Mouse (Mus musculus): ENCODE data around the gene Nup35. TPM values are rescaled to one million over a fixed set of nuclear protein-coding genes. Genes with fewer than 3 reads are reported as not detected.

The Nup35 gene
- polyA plus RNA-seq, 1 experiment from 2014 or later = 71.2 TPM

DNA sequence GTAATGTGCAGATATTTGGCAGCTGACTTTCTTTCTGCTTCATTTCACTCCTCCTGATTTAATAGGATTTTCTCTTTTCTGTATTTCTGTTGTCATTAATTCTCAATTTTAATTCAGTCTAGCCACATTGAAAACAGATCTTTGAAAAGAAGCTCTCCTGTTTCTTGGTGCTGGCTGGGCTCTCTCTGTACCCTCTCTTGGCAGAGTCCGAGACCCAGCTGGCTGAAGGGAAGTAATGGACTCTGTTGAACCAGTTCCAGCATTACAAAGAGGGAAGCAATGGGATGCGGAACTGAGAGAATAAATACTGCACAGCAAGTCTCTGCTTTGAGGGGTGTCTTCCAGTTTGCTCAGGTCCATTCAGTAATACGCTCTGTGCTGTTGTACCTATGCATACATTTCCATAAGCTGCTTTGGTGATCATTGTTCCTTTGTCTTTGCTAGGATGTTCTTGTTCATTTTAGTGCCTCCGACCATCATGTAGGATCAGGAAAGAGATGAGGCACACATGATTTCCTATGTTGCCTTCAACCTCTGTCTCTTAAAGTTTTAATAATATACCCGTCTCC is 50.4 kb downstream of the Nup35 start:
- Histone ChIP-seq H3K27me3 (ENCODE audit: control insufficient read depth, insufficient read depth, low read length) (no peaks in the 10 kb centered on the region), H3K4me2 (no peak overlapping the region), H3K36me3 (ENCODE audit: control insufficient read depth, insufficient read depth, low read length) (0 out of 2 replicates have a peak, but pooled peaks cover 2% of the 10 kb centered on the region), H3K4me1 (ENCODE audit: control insufficient read depth, insufficient read depth, low read length) (no peaks in the 10 kb centered on the region), H3K4me3 (ENCODE audit: low read depth, low read length) (no peak overlapping the region), H3K9ac (ENCODE audit: low read length) (no peak overlapping the region), H3K27ac (ENCODE audit: low read depth, low read length) (no peak overlapping the region), H3K9me3 (ENCODE audit: control insufficient read depth, low read length) (no peaks in the 10 kb centered on the region)
- DNase-seq (ENCODE audit: low spot score, missing footprints) (no peak), ATAC-seq (ENCODE audit: low FRiP score) (no peak)
- WGBS = 93% methylated on average over 5 of the region's 5 CpGs

DNA sequence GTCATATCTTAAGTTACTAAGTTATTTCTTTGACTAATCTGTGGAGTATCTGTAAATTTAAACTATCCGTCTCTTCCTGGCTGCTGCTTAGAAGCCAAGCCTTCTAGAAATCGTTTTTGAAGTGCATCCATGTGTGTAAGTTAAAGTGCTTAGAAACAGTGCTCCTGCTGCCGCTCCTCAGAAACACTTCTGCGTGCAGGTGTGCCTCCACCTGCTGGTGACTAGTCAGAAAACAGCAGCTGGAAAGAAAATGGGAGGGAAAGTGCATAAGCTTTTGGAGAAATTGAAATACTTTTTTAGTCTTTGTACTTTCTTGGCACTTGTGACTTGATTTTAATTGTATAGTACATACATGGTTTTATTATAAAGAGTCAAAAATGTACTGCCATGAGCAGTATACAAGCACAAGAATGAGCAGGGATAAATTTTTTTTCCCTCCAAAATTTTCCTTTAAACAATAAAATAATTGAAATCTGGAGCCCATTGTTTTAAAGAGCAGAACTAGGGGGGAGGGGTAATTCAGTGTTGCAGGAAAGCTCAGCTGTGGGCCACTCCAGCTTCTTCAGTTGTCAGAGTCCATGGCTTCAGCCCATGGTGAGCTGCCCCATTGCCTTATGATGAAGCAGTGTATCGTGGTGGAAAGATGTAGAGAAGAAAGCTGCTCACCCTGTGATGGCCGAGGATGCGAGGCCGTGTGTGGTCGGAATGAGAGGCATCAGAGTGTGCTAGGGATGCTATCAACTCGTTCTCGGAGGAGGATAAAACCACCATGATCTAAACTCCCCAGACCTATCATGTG is 53.0 kb downstream of the Nup35 start:
- no peak overlapping the region for H3K9ac ChIP-seq (ENCODE audit: low read length)
- H3K4me2 ChIP-seq = no peak overlapping the region
- H3K36me3 ChIP-seq (ENCODE audit: control insufficient read depth, insufficient read depth, low read length) = 0 out of 2 replicates have a peak, but pooled peaks cover 2% of the 10 kb centered on the region
- H3K27me3 ChIP-seq (ENCODE audit: control insufficient read depth, insufficient read depth, low read length) = no peaks in the 10 kb centered on the region
- no peak overlapping the region for H3K27ac ChIP-seq (ENCODE audit: low read depth, low read length)
- 76% methylated on average over 11 of the region's 11 CpGs for WGBS
- no peak overlapping the region for H3K4me3 ChIP-seq (ENCODE audit: low read depth, low read length)
- ATAC-seq (ENCODE audit: low FRiP score) (no peak; the same call in 1 of the 2 replicates), DNase-seq (ENCODE audit: low spot score, missing footprints) (no peak)
- H3K4me1 ChIP-seq (ENCODE audit: control insufficient read depth, insufficient read depth, low read length) = no peaks in the 10 kb centered on the region
- H3K9me3 ChIP-seq (ENCODE audit: control insufficient read depth, low read length) = no peaks in the 10 kb centered on the region

DNA sequence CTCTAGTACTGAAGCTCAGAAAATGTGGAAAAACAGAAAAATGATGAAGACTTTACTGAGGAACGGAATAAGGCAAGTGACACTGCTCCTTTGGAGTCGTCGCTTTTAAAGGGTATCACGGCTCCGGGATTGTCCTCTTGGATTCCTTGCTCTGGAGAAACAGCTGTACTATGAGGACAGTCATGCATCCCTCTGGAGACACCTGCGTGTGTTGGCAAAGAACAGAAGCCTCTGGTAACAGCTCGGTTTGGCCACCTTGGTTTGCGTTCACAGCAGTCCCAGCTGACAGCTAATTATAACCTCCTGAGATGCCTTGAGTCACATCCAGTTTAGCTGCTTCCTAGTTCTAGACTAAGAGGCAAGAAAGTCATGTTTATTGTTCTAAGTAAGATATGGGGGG is 61.8 kb downstream of the Nup35 start:
- Histone ChIP-seq H3K9ac (ENCODE audit: low read length) (no peak overlapping the region), H3K27ac (ENCODE audit: low read depth, low read length) (no peak overlapping the region), H3K4me2 (no peak overlapping the region), H3K4me3 (ENCODE audit: low read depth, low read length) (no peak overlapping the region), H3K36me3 (ENCODE audit: control insufficient read depth, insufficient read depth, low read length) (no peaks in the 10 kb centered on the region), H3K27me3 (ENCODE audit: control insufficient read depth, insufficient read depth, low read length) (no peaks in the 10 kb centered on the region), H3K4me1 (ENCODE audit: control insufficient read depth, insufficient read depth, low read length) (no peaks in the 10 kb centered on the region), H3K9me3 (ENCODE audit: control insufficient read depth, low read length) (no peaks in the 10 kb centered on the region)
- 88% methylated on average over 8 of the region's 8 CpGs for WGBS
- DNase-seq (ENCODE audit: low spot score, missing footprints) (no peak), ATAC-seq (ENCODE audit: low FRiP score) (no peak)

DNA sequence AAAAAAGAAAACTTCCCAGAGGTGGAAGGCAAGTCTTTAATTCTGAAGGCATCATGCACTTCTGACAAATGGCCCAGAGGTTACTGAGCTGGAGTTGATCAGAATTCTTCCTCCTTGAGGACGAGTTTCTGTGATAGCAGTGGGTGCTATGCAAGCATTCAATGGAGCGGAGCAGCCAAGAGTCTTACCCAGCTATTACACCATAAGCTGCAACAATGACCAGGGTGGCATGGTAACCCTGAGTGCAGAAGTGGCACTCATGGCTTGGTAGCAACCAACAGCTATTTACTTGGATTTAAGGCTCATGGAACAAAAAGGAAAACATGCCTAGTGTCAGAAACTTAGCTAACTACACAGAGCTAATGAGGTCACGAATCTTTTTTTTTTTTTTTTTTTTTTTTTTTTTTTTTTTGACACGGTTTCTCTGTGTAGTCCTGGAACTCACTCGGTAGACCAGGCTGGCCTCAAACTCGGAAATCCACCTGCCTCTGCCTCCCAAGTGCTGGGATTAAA is 66.7 kb downstream of the Nup35 start:
- Histone ChIP-seq H3K9me3 (ENCODE audit: control insufficient read depth, low read length) (no peaks in the 10 kb centered on the region), H3K4me3 (ENCODE audit: low read depth, low read length) (no peak overlapping the region), H3K27me3 (ENCODE audit: control insufficient read depth, insufficient read depth, low read length) (no peaks in the 10 kb centered on the region), H3K4me1 (ENCODE audit: control insufficient read depth, insufficient read depth, low read length) (no peaks in the 10 kb centered on the region), H3K27ac (ENCODE audit: low read depth, low read length) (no peak overlapping the region), H3K36me3 (ENCODE audit: control insufficient read depth, insufficient read depth, low read length) (no peaks in the 10 kb centered on the region), H3K9ac (ENCODE audit: low read length) (no peak overlapping the region), H3K4me2 (no peak overlapping the region)
- ATAC-seq (ENCODE audit: low FRiP score) (no peak), DNase-seq (ENCODE audit: low spot score, missing footprints) (no peak)
- WGBS = 86% methylated on average over 6 of the region's 6 CpGs

DNA sequence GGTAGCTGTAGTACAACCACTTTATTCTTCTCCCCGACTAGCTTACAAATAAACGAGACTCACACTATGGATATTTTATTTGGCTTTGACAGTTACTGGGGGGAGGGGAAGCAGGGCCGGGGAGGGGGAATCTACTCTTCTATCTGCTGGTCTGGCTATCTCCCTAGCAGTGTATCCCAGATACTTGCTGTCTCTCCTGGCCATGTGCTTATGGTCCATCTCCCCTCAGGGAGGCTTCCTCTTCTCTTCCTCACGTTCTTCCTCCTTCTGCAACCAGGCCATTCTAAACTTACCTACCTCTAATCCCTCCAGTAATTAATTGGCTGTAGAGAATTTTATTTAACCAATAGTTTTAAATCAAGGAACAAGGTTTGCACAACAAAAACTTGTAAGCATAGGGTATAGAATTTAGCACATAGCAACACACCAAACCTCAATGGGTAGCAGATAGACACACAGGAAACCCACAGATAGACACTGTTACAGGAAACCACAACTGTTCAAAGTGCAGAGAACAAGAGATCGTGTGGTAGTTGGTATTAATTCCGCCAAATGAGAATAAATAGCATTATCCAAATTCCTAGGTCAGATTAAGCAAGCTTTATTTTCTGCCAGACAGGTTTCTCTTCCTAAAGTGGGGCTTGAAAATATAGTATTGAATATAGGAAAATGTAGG is 67.5 kb downstream of the Nup35 start:
- DNase-seq (ENCODE audit: low spot score, missing footprints) = no peak
- Histone ChIP-seq H3K27me3 (ENCODE audit: control insufficient read depth, insufficient read depth, low read length) (no peaks in the 10 kb centered on the region), H3K4me3 (ENCODE audit: low read depth, low read length) (no peak overlapping the region), H3K9ac (ENCODE audit: low read length) (no peak overlapping the region), H3K4me2 (no peak overlapping the region), H3K9me3 (ENCODE audit: control insufficient read depth, low read length) (no peaks in the 10 kb centered on the region), H3K27ac (ENCODE audit: low read depth, low read length) (no peak overlapping the region), H3K4me1 (ENCODE audit: control insufficient read depth, insufficient read depth, low read length) (no peaks in the 10 kb centered on the region), H3K36me3 (ENCODE audit: control insufficient read depth, insufficient read depth, low read length) (no peaks in the 10 kb centered on the region)
- WGBS = 85% methylated on average over 6 of the region's 6 CpGs
- no peak for ATAC-seq (ENCODE audit: low FRiP score)

DNA sequence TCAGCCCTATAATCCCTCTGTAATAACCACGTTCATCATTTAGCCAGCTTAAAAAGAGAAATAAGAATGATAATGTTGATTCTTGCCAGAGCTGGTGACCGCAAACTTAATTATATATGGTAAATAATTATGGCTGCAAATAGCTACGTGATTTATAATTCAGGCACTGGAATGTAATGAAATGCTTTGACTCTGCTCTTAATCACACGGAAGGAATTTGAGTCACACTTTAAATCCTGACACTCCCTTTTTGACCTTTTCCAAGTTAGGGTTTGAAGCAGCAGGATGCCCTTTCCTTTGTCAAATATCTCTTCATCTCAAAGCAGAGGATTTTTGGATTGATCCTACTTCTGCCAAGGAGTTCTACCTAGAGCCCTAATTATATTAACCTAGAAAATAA is 71.2 kb downstream of the Nup35 start:
- Histone ChIP-seq H3K36me3 (ENCODE audit: control insufficient read depth, insufficient read depth, low read length) (no peaks in the 10 kb centered on the region), H3K4me1 (ENCODE audit: control insufficient read depth, insufficient read depth, low read length) (no peaks in the 10 kb centered on the region), H3K27ac (ENCODE audit: low read depth, low read length) (no peak overlapping the region), H3K9me3 (ENCODE audit: control insufficient read depth, low read length) (no peaks in the 10 kb centered on the region), H3K4me3 (ENCODE audit: low read depth, low read length) (no peak overlapping the region), H3K27me3 (ENCODE audit: control insufficient read depth, insufficient read depth, low read length) (no peaks in the 10 kb centered on the region), H3K4me2 (no peak overlapping the region), H3K9ac (ENCODE audit: low read length) (no peak overlapping the region)
- no peak for DNase-seq (ENCODE audit: low spot score, missing footprints)
- ATAC-seq (ENCODE audit: low FRiP score) = no peak
- WGBS = 48% methylated on average over 4 of the region's 4 CpGs

DNA sequence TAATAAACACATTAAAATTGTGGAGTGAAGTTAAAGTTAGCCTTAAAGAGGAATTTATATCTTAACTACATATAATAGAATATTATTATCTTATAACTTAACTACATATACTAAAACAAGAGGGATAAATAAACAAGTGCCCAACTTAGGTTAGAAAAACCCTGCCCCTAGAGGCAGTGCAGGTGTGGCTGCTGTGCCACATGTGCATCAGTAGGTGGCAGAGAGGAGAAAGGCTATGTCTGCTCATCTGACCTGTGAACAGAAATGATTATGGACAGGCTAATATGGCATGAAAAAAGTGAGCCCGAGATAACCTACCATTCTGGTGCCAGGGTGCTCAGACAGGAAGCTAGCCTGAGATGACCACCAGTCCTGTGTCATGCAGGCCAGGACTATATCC is 90.4 kb downstream of the Nup35 start:
- no peak for ATAC-seq (ENCODE audit: low FRiP score)
- Histone ChIP-seq H3K36me3 (ENCODE audit: control insufficient read depth, insufficient read depth, low read length) (no peaks in the 10 kb centered on the region), H3K4me3 (ENCODE audit: low read depth, low read length) (no peak overlapping the region), H3K4me1 (ENCODE audit: control insufficient read depth, insufficient read depth, low read length) (no peaks in the 10 kb centered on the region), H3K4me2 (no peak overlapping the region), H3K27me3 (ENCODE audit: control insufficient read depth, insufficient read depth, low read length) (no peaks in the 10 kb centered on the region), H3K9me3 (ENCODE audit: control insufficient read depth, low read length) (no peaks in the 10 kb centered on the region), H3K27ac (ENCODE audit: low read depth, low read length) (no peak overlapping the region), H3K9ac (ENCODE audit: low read length) (no peak overlapping the region)
- 79% methylated on average over 1 of the region's 1 CpGs for WGBS
- DNase-seq (ENCODE audit: low spot score, missing footprints) = no peak

All from midbrain, embryonic 11.5 days (tissue).